Comparison of ENCODE assay signal across 8 mouse cellular contexts in genomic region chr3:90254419-90255193, GRCm38 (mm10). TPM values are rescaled to one million over a fixed set of nuclear protein-coding genes. Genes with fewer than 3 reads are reported as not detected.
DNase-seq lines count a peak whose midpoint lies in the region; ATAC-seq and TF ChIP-seq lines count a peak whose summit lies in the region.

No protein-coding gene starts in this region.

- no peak for DNase-seq in heart, postnatal 36 days
- DNase-seq in ES-E14 (ENCODE audit: low read depth, low spot score): no peak
- DNase-seq in kidney, postnatal 36 days: peak; percentile 61 to 79
- no peak for DNase-seq in urinary bladder, postnatal 14 days (ENCODE audit: low spot score)
- DNase-seq in left cerebral cortex, adult 9 months (ENCODE audit: low spot score in 2 of 2): no peak

- H3K27ac ChIP-seq in heart, embryonic 12.5 days (ENCODE audit: poor library complexity, severe bottlenecking): peak overlapping the region; percentile 91
- peak overlapping the region; percentile 62; the same call in 1 of the 2 replicates for H3K27ac ChIP-seq in ES-E14 (ENCODE audit: insufficient read depth, low read depth, low read length, poor library complexity, severe bottlenecking)
- peak overlapping the region; percentile 80 for H3K27ac ChIP-seq in midbrain, embryonic 15.5 days

- peaks cover 48% of the 10 kb centered on the region for H3K36me3 ChIP-seq in heart, embryonic 12.5 days
- H3K36me3 ChIP-seq in ES-E14 (ENCODE audit: control insufficient read depth, insufficient read depth, low read length, poor library complexity, severe bottlenecking): peaks cover 23% of the 10 kb centered on the region
- peaks cover 26% of the 10 kb centered on the region for H3K36me3 ChIP-seq in midbrain, embryonic 15.5 days (replicated peaks)

- peak overlapping the region; percentile 85 for H3K4me2 ChIP-seq in heart, embryonic 12.5 days
- peak overlapping the region; percentile 89 for H3K4me2 ChIP-seq in midbrain, embryonic 15.5 days

- ATAC-seq in heart, embryonic 12.5 days (ENCODE audit: insufficient number of reproducible peaks, low FRiP score): peak; percentile 82
- peak; percentile 59 for ATAC-seq in erythroblast, adult 5-6 weeks (replicated peaks; ENCODE audit: low FRiP score, poor library complexity, severe bottlenecking)
- peak; percentile 65 for ATAC-seq in midbrain, embryonic 15.5 days (replicated peaks)

- peak overlapping the region; percentile 87 for H3K4me3 ChIP-seq in heart, embryonic 12.5 days
- peak overlapping the region; percentile 96 to 97 for H3K4me3 ChIP-seq in ES-E14 (ENCODE audit: insufficient read depth in 1 of 2, low read depth in 1 of 2, low read length in 2 of 2, poor library complexity in 1 of 2, severe bottlenecking in 1 of 2)
- peak overlapping the region; percentile 95 for H3K4me3 ChIP-seq in midbrain, embryonic 15.5 days

- H3K9me3 ChIP-seq in heart, embryonic 12.5 days (replicated peaks): no peaks in the 10 kb centered on the region
- no peaks in the 10 kb centered on the region for H3K9me3 ChIP-seq in ES-E14 (ENCODE audit: control insufficient read depth, insufficient read depth, low read depth, low read length)
- no peaks in the 10 kb centered on the region for H3K9me3 ChIP-seq in midbrain, embryonic 15.5 days

- peaks cover 16% of the 10 kb centered on the region for H3K4me1 ChIP-seq in heart, embryonic 12.5 days (replicated peaks)
- H3K4me1 ChIP-seq in ES-E14 (ENCODE audit: control insufficient read depth in 2 of 2, insufficient read depth in 2 of 2, low read length in 2 of 2, poor library complexity in 1 of 2): peaks cover 3 to 4% of the 10 kb centered on the region in 2 experiments; a peak in 3 of 4 replicates
- H3K4me1 ChIP-seq in midbrain, embryonic 15.5 days: peaks cover 21% of the 10 kb centered on the region

- WGBS in heart, embryonic 12.5 days: 1% methylated on average over 41 of the region's 41 CpGs
- 1% methylated on average over 41 of the region's 41 CpGs for WGBS in midbrain, embryonic 15.5 days

- in situ Hi-C loops in ES-E14 (cut with MboI; ENCODE audit: low sequenced_read_pairs in 2 of 2, unreplicated experiment in 2 of 2): no loop called here

- peak overlapping the region; percentile 86 for H3K9ac ChIP-seq in heart, embryonic 12.5 days
- peak overlapping the region; percentile 91 for H3K9ac ChIP-seq in ES-E14 (ENCODE audit: insufficient read depth, low read depth, low read length, poor library complexity, severe bottlenecking)
- H3K9ac ChIP-seq in midbrain, embryonic 15.5 days: peak overlapping the region; percentile 96

- H3K27me3 ChIP-seq in heart, embryonic 12.5 days (replicated peaks): no peaks in the 10 kb centered on the region
- H3K27me3 ChIP-seq in midbrain, embryonic 15.5 days (replicated peaks): no peaks in the 10 kb centered on the region

- intact Hi-C loops in heart, postnatal 36 days (cut with DNase I): loop anchor here (2.0 to 10.0 kb wide), 2 partner anchors 34 to 1700 kb away; partner anchors contain the start of genes Lamtor2 and Ubqln4

TF ChIP-seq in ES-E14, 5 proteins besides CTCF, POLR2A, EP300 and RAD21:
- no peak for TF ChIP-seq CHD2 (IDR thresholded peaks at IDR 0.05; ENCODE audit: low read depth, low read length)
- TF ChIP-seq MAFK (IDR thresholded peaks at IDR 0.05; ENCODE audit: insufficient read depth, low read depth, low read length): no peak
- no peak for TF ChIP-seq ZNF384 (IDR thresholded peaks at IDR 0.05; ENCODE audit: low read depth, low read length)
- TF ChIP-seq HCFC1 (IDR thresholded peaks at IDR 0.05; ENCODE audit: borderline replicate concordance, insufficient read depth, low read length): no peak
- TF ChIP-seq ZC3H11A (IDR thresholded peaks at IDR 0.05; ENCODE audit: borderline replicate concordance, low read depth, low read length): no peak

RNA-seq across cellular contexts. Expression of gene Crtc2, which starts 0.6 kb away (rescaled TPM):
- polyA plus RNA-seq in heart, embryonic 12.5 days (2016; fragmentation: Nextera tagmentation; extraction: Ambion mirVana): 14.6 and 18.7 TPM in 2 replicates
- 10 to 100 TPM; 18.2 to 20.8 TPM for total RNA-seq in heart, postnatal 36 days (2021)
- total RNA-seq in ES-E14 (2012; rRNA removed): 9.8 and 11.8 TPM in 2 replicates
- total RNA-seq in erythroblast, adult 5-6 weeks (2015; ENCODE audit: low replicate concordance): 14.2 and 17.5 TPM in 2 replicates
- total RNA-seq in erythroblast, adult 5-6 weeks (2017; ENCODE audit: low replicate concordance): 2.4 and 4.4 TPM in 2 replicates
- 24.0 and 26.6 TPM in 2 replicates for polyA plus RNA-seq in midbrain, embryonic 15.5 days (2015; fragmentation: Nextera tagmentation; extraction: Ambion mirVana)

RNA-seq across cellular contexts. Expression of gene Slc39a1, which starts 6.6 kb away (rescaled TPM):
- 63.5 and 67.8 TPM in 2 replicates for polyA plus RNA-seq in heart, embryonic 12.5 days (2016; fragmentation: Nextera tagmentation; extraction: Ambion mirVana)
- 10 to 100 TPM; 82.5 to 90.4 TPM for total RNA-seq in heart, postnatal 36 days (2021)
- total RNA-seq in ES-E14 (2012; rRNA removed): 88.4 and 115 TPM in 2 replicates
- 2.5 and 10.6 TPM in 2 replicates for total RNA-seq in erythroblast, adult 5-6 weeks (2015; ENCODE audit: low replicate concordance)
- total RNA-seq in erythroblast, adult 5-6 weeks (2017; ENCODE audit: low replicate concordance): 8.7 and 9.5 TPM in 2 replicates
- polyA plus RNA-seq in midbrain, embryonic 15.5 days (2015; fragmentation: Nextera tagmentation; extraction: Ambion mirVana): 48.4 and 52.1 TPM in 2 replicates

RNA-seq across cellular contexts. Expression of gene Dennd4b, which starts 10.4 kb away (rescaled TPM):
- 6.1 and 8.2 TPM in 2 replicates for polyA plus RNA-seq in heart, embryonic 12.5 days (2016; fragmentation: Nextera tagmentation; extraction: Ambion mirVana)
- 10 to 100 TPM; 34.0 to 34.5 TPM for total RNA-seq in heart, postnatal 36 days (2021)
- total RNA-seq in ES-E14 (2012; rRNA removed): 4.1 and 8.2 TPM in 2 replicates
- total RNA-seq in erythroblast, adult 5-6 weeks (2015; ENCODE audit: low replicate concordance): 2.9 and 18.4 TPM in 2 replicates
- 4.5 and 6.1 TPM in 2 replicates for total RNA-seq in erythroblast, adult 5-6 weeks (2017; ENCODE audit: low replicate concordance)
- polyA plus RNA-seq in midbrain, embryonic 15.5 days (2015; fragmentation: Nextera tagmentation; extraction: Ambion mirVana): 7.4 and 11.2 TPM in 2 replicates

RNA-seq across cellular contexts. Expression of gene Creb3l4, which starts 11.3 kb away (rescaled TPM):
- 2.3 TPM in 2 replicates for polyA plus RNA-seq in heart, embryonic 12.5 days (2016; fragmentation: Nextera tagmentation; extraction: Ambion mirVana)
- total RNA-seq in heart, postnatal 36 days (2021): not detected
- total RNA-seq in ES-E14 (2012; rRNA removed): 2.3 and 4.8 TPM in 2 replicates
- total RNA-seq in erythroblast, adult 5-6 weeks (2015; ENCODE audit: low replicate concordance): not detected in 2 replicates
- total RNA-seq in erythroblast, adult 5-6 weeks (2017; ENCODE audit: low replicate concordance): not detected in 2 replicates
- 1.6 and 2.3 TPM in 2 replicates for polyA plus RNA-seq in midbrain, embryonic 15.5 days (2015; fragmentation: Nextera tagmentation; extraction: Ambion mirVana)

RNA-seq across cellular contexts. Expression of gene Jtb, which starts 23.2 kb away (rescaled TPM):
- polyA plus RNA-seq in heart, embryonic 12.5 days (2016; fragmentation: Nextera tagmentation; extraction: Ambion mirVana): 83.0 and 84.3 TPM in 2 replicates
- 10 to 100 TPM; 43.8 to 48.9 TPM for total RNA-seq in heart, postnatal 36 days (2021)
- total RNA-seq in ES-E14 (2012; rRNA removed): 61.9 and 64.0 TPM in 2 replicates
- total RNA-seq in erythroblast, adult 5-6 weeks (2015; ENCODE audit: low replicate concordance): 23.8 and 26.5 TPM in 2 replicates
- total RNA-seq in erythroblast, adult 5-6 weeks (2017; ENCODE audit: low replicate concordance): 7.3 and 8.9 TPM in 2 replicates
- 90.6 and 94.3 TPM in 2 replicates for polyA plus RNA-seq in midbrain, embryonic 15.5 days (2015; fragmentation: Nextera tagmentation; extraction: Ambion mirVana)

Comparison
In these comparisons a context has a peak if more than half of its experiments do, and no peak if none do; other contexts are left out.
1. DNase-seq: peak in kidney, postnatal 36 days (2 of 2); none in heart, postnatal 36 days (0 of 2), ES-E14 (single experiment), urinary bladder, postnatal 14 days (single experiment) and left cerebral cortex, adult 9 months (0 of 2).
2. Peak in every context shown above with its lines, with median percentiles within 50 percentile points of each other: ATAC-seq, H3K27ac ChIP-seq, H3K4me3 ChIP-seq and H3K9ac ChIP-seq.